Mouse (Mus musculus): ENCODE measurements around the gene Pot1a.
A peak's percentile ranks its signal among the peaks of the same experiment; 100 is the strongest.

- peak; percentile 11; the same call in 1 of the 2 replicates for TF ChIP-seq CTCF (IDR thresholded peaks at IDR 0.05; ENCODE audit: low read depth)
- no peak for TF ChIP-seq EP300 (IDR thresholded peaks at IDR 0.05; ENCODE audit: low read depth)
Observed at GRCm38 (mm10) chr6:25752651-25753050, 56.4 kb downstream of the Pot1a start.
